26 mouse cellular contexts compared by ENCODE assay signal in genomic region chr7:81379363-81379762, GRCm38 (mm10).
"Had no signal": no experiment of that assay in that cellular context is flagged by ENCODE, and none has a peak within 500 bp of the region (broad histone marks: within the 10 kb centered on the region; RNA-seq: fewer than 3 reads in every experiment).

No protein-coding gene starts in this region.

- H3K9me3 ChIP-seq: heart, embryonic 13.5 days; heart, embryonic 15.5 days; hindbrain, embryonic 13.5 days; hindbrain, embryonic 15.5 days; limb, embryonic 13.5 days; limb, embryonic 15.5 days; liver, embryonic 13.5 days; liver, embryonic 15.5 days had no signal

- H3K27me3 ChIP-seq: heart, embryonic 13.5 days; heart, embryonic 15.5 days; hindbrain, embryonic 13.5 days; hindbrain, embryonic 15.5 days; limb, embryonic 13.5 days; limb, embryonic 15.5 days; liver, embryonic 13.5 days; liver, embryonic 15.5 days had no signal

- ATAC-seq: hindbrain, postnatal 0 days; intestine, embryonic 16.5 days had no signal

- H3K4me2 ChIP-seq: heart, embryonic 11.5 days; heart, embryonic 13.5 days; heart, embryonic 15.5 days; hindbrain, embryonic 13.5 days; hindbrain, embryonic 15.5 days; limb, embryonic 13.5 days; limb, embryonic 15.5 days; liver, embryonic 13.5 days; liver, embryonic 15.5 days had no signal

- H3K4me3 ChIP-seq: gastrocnemius, adult 2 months; heart, embryonic 13.5 days; heart, embryonic 15.5 days; hindbrain, embryonic 13.5 days; hindbrain, embryonic 15.5 days; limb, embryonic 13.5 days; limb, embryonic 15.5 days; liver, embryonic 13.5 days; liver, embryonic 15.5 days had no signal

- H3K36me3 ChIP-seq: heart, embryonic 13.5 days; heart, embryonic 15.5 days; hindbrain, embryonic 13.5 days; hindbrain, embryonic 15.5 days; limb, embryonic 13.5 days; limb, embryonic 15.5 days; liver, embryonic 13.5 days; liver, embryonic 15.5 days had no signal

- H3K4me1 ChIP-seq: heart, embryonic 13.5 days; heart, embryonic 15.5 days; hindbrain, embryonic 13.5 days; hindbrain, embryonic 15.5 days; limb, embryonic 13.5 days; limb, embryonic 15.5 days; liver, embryonic 13.5 days; liver, embryonic 15.5 days had no signal

- H3K9ac ChIP-seq: heart, embryonic 13.5 days; heart, embryonic 15.5 days; hindbrain, embryonic 13.5 days; hindbrain, embryonic 15.5 days; limb, embryonic 13.5 days; limb, embryonic 15.5 days; liver, embryonic 13.5 days; liver, embryonic 15.5 days had no signal

- H3K27ac ChIP-seq: gastrocnemius, adult 2 months; heart, embryonic 13.5 days; heart, embryonic 15.5 days; hindbrain, embryonic 13.5 days; hindbrain, embryonic 15.5 days; hindbrain, postnatal 0 days; kidney, postnatal 0 days; limb, embryonic 13.5 days; limb, embryonic 15.5 days; liver, embryonic 13.5 days; liver, embryonic 15.5 days had no signal

- DNase-seq: gastrocnemius, adult 2 months; gastrocnemius, postnatal 10 days; gastrocnemius, postnatal 25 days; heart, adult 18-20 months; heart, postnatal 14 days; heart, postnatal 36 days; kidney, adult 11 months; kidney, adult 9 months; kidney, postnatal 14 days; kidney, postnatal 36 days; layer of hippocampus, adult 9-11 months; layer of hippocampus, postnatal 36 days; left cerebral cortex, postnatal 4 days; liver, embryonic 13.5 days; lung, adult 18-20 months had no signal
